Mouse (Mus musculus) lung, postnatal 25 days (tissue): Measurements from ENCODE around the gene Mplkip.

Experiments used
- DNase-seq: peaks from one replicate; pipeline ENCODE4 v3.0.0; 2022; ENCODE audit warnings: low spot score

The Mplkip gene

GRCm38 (mm10) chr13:17694911-17695699, at the start of gene Mplkip, which contains the start of gene Sugct:
Mplkip (plus strand) TSS chr13:17695192.
Sugct (minus strand) TSS chr13:17695553.
- peak; percentile 100 for DNase-seq

- no peak for DNase-seq
These were observed 27.6 kb upstream of the Mplkip start for GRCm38 (mm10) chr13:17667380-17667779.

GRCm38 (mm10) chr13:17671122-17671521, 23.9 kb upstream of the Mplkip start:
- DNase-seq: no peak

GRCm38 (mm10) chr13:17689461-17689860, 5.5 kb upstream of the Mplkip start:
- DNase-seq: no peak

- DNase-seq: no peak
These were observed 4.3 kb upstream of the Mplkip start for GRCm38 (mm10) chr13:17690686-17691085.

- no peak for DNase-seq
These were observed 3.6 kb upstream of the Mplkip start for GRCm38 (mm10) chr13:17691436-17691835.

GRCm38 (mm10) chr13:17693816-17694215, 1.2 kb upstream of the Mplkip start:
- peak; percentile 35 for DNase-seq

GRCm38 (mm10) chr13:17694414-17694813, 578 bp upstream of the Mplkip start:
- DNase-seq: no peak

- DNase-seq: no peak
These were observed 1.0 kb downstream of the Mplkip start for GRCm38 (mm10) chr13:17695898-17696580.

- DNase-seq: no peak
These were observed 5.2 kb downstream of the Mplkip start for GRCm38 (mm10) chr13:17700090-17700715.

GRCm38 (mm10) chr13:17701322-17701721, 6.3 kb downstream of the Mplkip start:
- DNase-seq: no peak

GRCm38 (mm10) chr13:17702311-17702710, 7.3 kb downstream of the Mplkip start:
- no peak for DNase-seq

- DNase-seq: no peak
These were observed 10.3 kb downstream of the Mplkip start for GRCm38 (mm10) chr13:17705188-17705826.

- no peak for DNase-seq
These were observed 13.9 kb downstream of the Mplkip start for GRCm38 (mm10) chr13:17708784-17709311.

GRCm38 (mm10) chr13:17717357-17717756, 22.4 kb downstream of the Mplkip start:
- DNase-seq: no peak

GRCm38 (mm10) chr13:17727922-17728321, 32.9 kb downstream of the Mplkip start:
- no peak for DNase-seq

GRCm38 (mm10) chr13:17728798-17729197, 33.8 kb downstream of the Mplkip start:
- no peak for DNase-seq
